Mouse (Mus musculus): ENCODE measurements around the gene Gcnt2. TPM values are rescaled to one million over a fixed set of nuclear protein-coding genes. Genes with fewer than 3 reads are reported as not detected.
A peak's percentile ranks its signal among the peaks of the same experiment; 100 is the strongest.
"Not testable (repeated sequence)": the region's sequence is repeated elsewhere in the genome, so short reads cannot be mapped to it uniquely, and the experiment has no call there.

Gene Gcnt2
- polyA plus RNA-seq, 1 experiment from 2014 or later = 3.6 TPM

DNA sequence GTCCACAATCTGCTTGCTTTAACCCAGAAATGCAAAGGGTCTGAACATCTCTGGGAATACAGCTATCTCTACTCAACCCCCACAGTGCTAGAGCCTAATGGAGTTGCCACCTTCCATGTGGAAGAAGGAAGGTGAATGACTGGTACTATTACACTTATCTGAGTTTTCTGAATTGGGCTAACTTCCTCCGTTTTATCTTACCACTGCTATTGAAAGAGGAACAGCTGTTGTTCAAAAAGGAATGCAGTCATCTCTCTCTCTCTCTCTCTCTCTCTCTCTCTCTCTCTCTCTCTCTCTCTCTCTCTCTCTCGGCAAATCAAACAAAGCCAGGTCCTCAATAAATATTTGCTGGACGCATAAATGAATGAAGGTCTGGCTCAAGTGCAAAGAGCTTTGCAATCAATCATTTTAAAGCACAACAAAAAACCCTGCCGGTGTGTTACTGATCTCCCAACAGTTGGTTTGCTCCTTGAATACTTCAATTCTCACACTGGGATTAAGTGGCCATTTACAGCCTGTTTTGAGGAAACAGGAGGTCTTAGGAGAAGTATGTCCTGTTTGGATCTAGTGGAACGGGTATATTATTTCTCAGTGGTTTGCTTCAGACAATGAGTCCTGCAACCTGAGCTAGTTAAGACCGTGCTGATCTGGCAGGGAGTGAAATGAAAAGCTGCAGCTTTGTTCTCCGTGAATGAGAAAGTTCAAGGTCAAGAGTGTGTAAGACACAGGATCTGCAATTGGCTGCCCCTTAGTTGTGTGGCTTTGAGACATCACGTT is 135.1 kb downstream of the Gcnt2 start:
- H3K27me3 ChIP-seq = peaks cover 23% of the 10 kb centered on the region
- peaks cover 12% of the 10 kb centered on the region for H3K4me1 ChIP-seq
- WGBS = 5% methylated on average over 8 of the region's 8 CpGs
- no peaks in the 10 kb centered on the region for H3K36me3 ChIP-seq (replicated peaks)
- H3K4me2 ChIP-seq = peak overlapping the region; percentile 13; the same call in 1 of the 2 replicates
- peak; percentile 86 for ATAC-seq (ENCODE audit: low FRiP score)
- no peak overlapping the region for H3K9ac ChIP-seq
- no peaks in the 10 kb centered on the region for H3K9me3 ChIP-seq
- no peak overlapping the region for H3K4me3 ChIP-seq (replicated peaks)
- H3K27ac ChIP-seq = peak overlapping the region; percentile 33; the same call in 1 of the 2 replicates

DNA sequence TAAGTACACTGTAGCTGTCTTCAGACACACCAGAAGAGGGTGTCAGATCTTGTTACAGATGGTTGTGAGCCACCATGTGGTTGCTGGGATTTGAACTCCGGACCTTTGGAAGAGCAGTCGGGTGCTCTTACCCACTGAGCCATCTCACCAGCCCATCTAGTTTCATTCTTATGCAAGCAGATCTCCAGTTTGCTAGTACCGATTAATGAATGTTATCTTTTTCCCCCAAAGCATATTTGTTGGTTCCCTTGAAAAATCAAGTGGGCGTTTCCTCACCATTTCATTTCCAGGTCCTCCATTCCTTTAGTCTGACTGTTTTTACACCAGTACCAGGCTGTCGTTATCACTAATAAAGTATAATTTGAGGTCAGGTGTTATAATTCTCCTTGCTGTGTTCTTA is 139.0 kb downstream of the Gcnt2 start:
- peaks cover 27% of the 10 kb centered on the region for H3K4me1 ChIP-seq
- not testable (repeated sequence) for H3K4me3 ChIP-seq (replicated peaks); H3K36me3 ChIP-seq (replicated peaks); H3K4me2 ChIP-seq; H3K9ac ChIP-seq; H3K9me3 ChIP-seq; H3K27me3 ChIP-seq; ATAC-seq (ENCODE audit: low FRiP score); H3K27ac ChIP-seq
- WGBS = 93% methylated on average over 5 of the region's 5 CpGs

DNA sequence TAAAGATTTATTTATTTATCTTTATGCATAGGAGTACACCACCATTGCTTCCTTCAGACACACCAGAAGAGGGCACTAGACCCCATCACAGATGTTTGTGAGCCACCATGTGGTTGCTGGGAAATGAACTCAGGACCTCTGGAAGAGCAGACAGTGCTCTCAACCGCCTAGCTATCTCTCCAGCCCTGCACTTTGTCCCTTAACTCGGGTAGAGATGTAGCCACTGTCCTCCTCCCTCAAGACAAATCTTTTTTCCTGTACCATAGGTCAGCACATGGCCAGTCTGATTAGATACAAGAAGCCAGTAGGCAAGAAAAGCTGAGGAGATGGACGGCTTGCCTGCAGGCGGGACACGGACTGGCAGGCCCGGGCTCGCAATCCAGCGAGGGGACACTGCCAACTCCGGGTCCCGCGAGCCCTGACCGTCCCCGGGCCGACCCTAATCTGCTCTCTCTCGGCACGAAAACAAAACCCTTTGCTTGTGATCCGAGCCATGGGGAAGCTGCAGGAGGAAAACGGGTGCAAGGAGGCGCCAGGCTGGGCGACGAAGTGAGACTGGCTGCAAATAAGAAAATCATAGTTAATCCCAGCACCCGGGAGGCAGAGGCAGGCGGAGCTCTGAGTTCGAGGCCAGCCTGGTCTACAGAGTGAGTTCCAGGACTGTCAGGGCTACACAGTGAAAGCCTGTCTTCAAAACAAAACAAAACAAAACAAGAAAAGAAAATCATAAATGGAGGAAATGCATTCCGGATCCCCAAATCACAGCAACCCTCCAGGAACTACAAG is 140.8 kb downstream of the Gcnt2 start:
- H3K27me3 ChIP-seq = no peaks in the 10 kb centered on the region
- no peaks in the 10 kb centered on the region for H3K9me3 ChIP-seq
- H3K36me3 ChIP-seq (replicated peaks) = peaks cover 10% of the 10 kb centered on the region
- peak overlapping the region; percentile 88 for H3K4me2 ChIP-seq
- H3K4me1 ChIP-seq = peaks cover 16% of the 10 kb centered on the region
- H3K9ac ChIP-seq = peak overlapping the region; percentile 86
- WGBS = 1% methylated on average over 25 of the region's 25 CpGs
- peak; percentile 28 for ATAC-seq (ENCODE audit: low FRiP score)
- peak overlapping the region; percentile 95 for H3K4me3 ChIP-seq (replicated peaks)
- H3K27ac ChIP-seq = peak overlapping the region; percentile 96

DNA sequence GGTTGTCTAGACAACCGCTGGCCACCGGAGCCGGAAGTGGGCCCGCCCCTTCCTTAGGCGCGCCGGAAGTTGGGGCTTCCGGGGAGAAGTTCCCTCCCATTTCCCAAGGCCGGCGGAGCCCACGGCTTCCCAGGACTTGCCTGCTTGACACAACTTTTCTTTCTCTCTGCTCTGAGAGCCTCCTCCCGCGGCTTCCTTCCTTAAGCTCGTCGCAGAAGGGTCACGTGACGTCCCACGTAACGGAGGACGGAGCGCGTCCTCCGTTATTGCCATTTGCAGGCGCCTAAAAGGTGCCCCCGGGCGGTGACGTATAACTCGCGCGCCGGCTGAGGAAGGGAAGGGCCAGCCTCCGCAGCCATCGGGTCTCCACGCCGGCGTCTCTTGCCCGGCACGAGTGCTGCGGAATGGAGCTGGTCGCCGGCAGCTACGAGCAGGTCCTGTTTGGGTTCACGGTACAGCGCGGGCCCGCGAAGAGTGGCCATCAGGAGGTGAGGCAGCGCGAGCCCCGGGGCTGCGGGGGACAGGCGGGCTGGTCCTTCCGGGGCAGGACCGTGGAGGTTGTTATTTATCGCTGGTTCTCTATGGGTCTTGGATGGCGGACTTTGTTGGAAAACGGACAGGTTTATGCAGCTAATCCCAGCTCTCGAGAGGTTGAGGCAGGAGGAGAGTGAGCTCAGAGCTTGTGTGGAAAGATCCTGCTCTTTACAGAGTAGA is 141.5 kb downstream of the Gcnt2 start, which contains the start of gene Pak1ip1:
TSS of gene Pak1ip1 (plus strand) at position 98 of the 714 bp plus-strand sequence.
- H3K9ac ChIP-seq = peak within 1 kb of the TSS; percentile 86
- H3K9me3 ChIP-seq = no peaks in the 10 kb centered on the region
- peaks cover 16% of the 10 kb centered on the region for H3K4me1 ChIP-seq
- peak within 1 kb of the TSS; percentile 88 for H3K4me2 ChIP-seq
- peak within 1 kb of the TSS; percentile 95 for H3K4me3 ChIP-seq (replicated peaks)
- WGBS = under 1% methylated on average over 58 of the region's 58 CpGs
- H3K36me3 ChIP-seq (replicated peaks) = peaks cover 18% of the 10 kb centered on the region
- peak; percentile 96 for ATAC-seq (ENCODE audit: low FRiP score)
- H3K27ac ChIP-seq = peak within 1 kb of the TSS; percentile 96
- H3K27me3 ChIP-seq = no peaks in the 10 kb centered on the region

DNA sequence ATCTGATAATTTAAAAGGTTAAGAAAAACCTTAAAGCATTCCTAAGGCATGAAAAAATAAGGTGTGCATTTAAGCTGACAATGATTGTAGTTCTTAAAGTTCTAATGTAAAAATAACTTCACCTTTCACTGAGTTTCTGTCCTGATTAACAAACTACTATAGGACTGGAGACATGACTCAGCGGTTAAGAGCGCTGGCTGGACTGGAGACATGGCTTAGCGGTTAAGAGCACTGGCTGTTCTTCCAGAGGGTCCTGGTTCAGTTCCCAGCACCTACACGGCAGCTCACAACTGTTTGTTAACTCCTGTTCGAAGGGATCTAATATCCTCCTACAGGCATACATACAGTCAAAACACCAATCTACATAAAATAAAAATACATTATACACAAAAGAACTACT is 142.4 kb downstream of the Gcnt2 start:
- Histone ChIP-seq H3K4me1 (peaks cover 16% of the 10 kb centered on the region), H3K27ac (no peak overlapping the region), H3K4me3 (replicated peaks) (peak overlapping the region; percentile 95), H3K4me2 (peak overlapping the region; percentile 88), H3K9ac (no peak overlapping the region), H3K36me3 (replicated peaks) (peaks cover 26% of the 10 kb centered on the region), H3K9me3 (no peaks in the 10 kb centered on the region), H3K27me3 (no peaks in the 10 kb centered on the region)
- no peak for ATAC-seq (ENCODE audit: low FRiP score)
- 88% methylated on average over 5 of the region's 5 CpGs for WGBS

DNA sequence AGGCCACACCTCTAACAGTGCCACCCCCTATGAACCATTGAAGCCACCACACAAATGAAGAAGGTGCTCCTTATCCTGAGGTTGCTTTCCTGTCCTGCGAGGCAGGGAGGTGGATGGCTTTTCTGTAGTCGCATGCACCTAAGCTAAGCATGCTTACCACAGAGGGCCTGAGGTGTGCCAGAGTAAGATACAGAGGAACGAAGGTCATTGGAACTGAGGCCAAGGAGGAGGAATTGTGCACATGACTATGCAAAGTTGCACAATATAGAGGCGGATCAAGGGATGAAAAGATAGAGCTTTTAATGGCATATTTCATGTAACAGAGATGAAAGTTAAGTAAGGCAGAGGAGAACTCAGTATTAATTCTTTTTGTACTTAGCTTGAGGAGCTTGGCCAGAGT is 146.7 kb downstream of the Gcnt2 start:
- WGBS = 97% methylated on average over 4 of the region's 4 CpGs
- Histone ChIP-seq H3K9ac (no peak overlapping the region), H3K27ac (no peak overlapping the region), H3K36me3 (replicated peaks) (peaks cover 68% of the 10 kb centered on the region), H3K9me3 (no peaks in the 10 kb centered on the region), H3K4me2 (no peak overlapping the region), H3K4me3 (replicated peaks) (no peak overlapping the region), H3K27me3 (no peaks in the 10 kb centered on the region), H3K4me1 (peaks cover 8% of the 10 kb centered on the region)
- ATAC-seq (ENCODE audit: low FRiP score) = no peak

DNA sequence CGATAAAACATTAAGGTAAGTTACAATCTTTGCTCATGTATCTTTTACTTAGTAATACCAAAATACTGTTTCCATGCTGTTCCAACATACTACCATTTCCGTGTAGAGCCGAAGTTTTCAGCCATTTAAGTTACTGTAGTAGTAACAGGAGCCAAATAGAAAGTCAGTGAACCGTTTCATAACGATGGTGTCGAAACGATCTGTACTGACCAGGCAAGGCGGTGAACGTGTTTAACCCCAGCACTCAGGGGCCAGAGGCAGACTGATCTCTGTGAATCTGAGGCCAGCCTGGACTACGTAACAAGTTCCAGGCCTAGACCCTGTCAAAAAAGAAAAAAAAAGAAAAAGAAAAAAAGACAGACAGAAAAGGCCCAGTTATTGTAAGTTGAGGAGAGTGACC is 148.7 kb downstream of the Gcnt2 start:
- Histone ChIP-seq H3K36me3 (replicated peaks) (peaks cover 87% of the 10 kb centered on the region), H3K27ac (no peak overlapping the region), H3K9ac (no peak overlapping the region), H3K4me2 (no peak overlapping the region), H3K4me3 (replicated peaks) (no peak overlapping the region), H3K9me3 (no peaks in the 10 kb centered on the region), H3K4me1 (no peaks in the 10 kb centered on the region), H3K27me3 (no peaks in the 10 kb centered on the region)
- WGBS = 93% methylated on average over 10 of the region's 10 CpGs
- no peak for ATAC-seq (ENCODE audit: low FRiP score)

DNA sequence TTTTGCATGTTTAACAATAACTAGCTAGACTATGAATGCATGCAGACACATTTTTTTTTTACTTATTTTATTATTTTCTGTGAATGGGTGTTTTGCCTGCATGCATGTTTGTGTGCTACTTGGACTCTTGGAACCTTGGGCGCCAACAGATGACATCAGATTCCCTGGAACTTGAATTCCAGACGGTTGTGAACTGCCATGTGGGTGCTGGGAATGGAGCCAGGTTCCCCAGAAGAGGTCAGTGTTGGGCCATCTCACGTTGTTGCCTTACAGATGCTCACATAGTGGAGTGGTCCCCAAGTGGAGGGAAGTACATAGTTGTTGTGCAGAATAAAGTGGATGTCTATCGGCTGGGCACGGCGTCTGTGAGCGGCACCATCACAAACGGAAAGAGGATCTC is 149.4 kb downstream of the Gcnt2 start:
- no peak overlapping the region for H3K27ac ChIP-seq
- no peak for ATAC-seq (ENCODE audit: low FRiP score)
- H3K27me3 ChIP-seq = no peaks in the 10 kb centered on the region
- WGBS = 86% methylated on average over 8 of the region's 8 CpGs
- H3K9ac ChIP-seq = no peak overlapping the region
- H3K4me3 ChIP-seq (replicated peaks) = no peak overlapping the region
- no peak overlapping the region for H3K4me2 ChIP-seq
- no peaks in the 10 kb centered on the region for H3K4me1 ChIP-seq
- H3K36me3 ChIP-seq (replicated peaks) = peaks cover 90% of the 10 kb centered on the region
- no peaks in the 10 kb centered on the region for H3K9me3 ChIP-seq

Small RNAs within 50 kb of the gene (microRNA-seq; reads per million reads assigned to microRNA genes)
- not detected for gene Mir5124a

Other genes with a start within 250 kb of the Gcnt2 start
- gene Tfap2a, start 121.4 kb upstream of the Gcnt2 start, polyA plus RNA-seq (2016; fragmentation: Nextera tagmentation; extraction: Ambion mirVana) = 1.6 and 2.0 TPM in 2 replicates
- 85.5 and 93.2 TPM in 2 replicates for gene Pak1ip1, start 141.3 kb downstream of the Gcnt2 start, polyA plus RNA-seq (2016; fragmentation: Nextera tagmentation; extraction: Ambion mirVana)
- 133 and 143 TPM in 2 replicates for gene Tmem14c, start 156.5 kb downstream of the Gcnt2 start, polyA plus RNA-seq (2016; fragmentation: Nextera tagmentation; extraction: Ambion mirVana)
- 0.78 and 0.91 TPM in 2 replicates for gene Mak, start 220.0 kb downstream of the Gcnt2 start, polyA plus RNA-seq (2016; fragmentation: Nextera tagmentation; extraction: Ambion mirVana)

Measured in forebrain, embryonic 12.5 days (tissue).